Mouse (Mus musculus) kidney, adult 2 months (tissue): ENCODE measurements at regions not wholly inside any gene's neighbourhood (a gene's known extent, or its start where the extent isn't known, plus 50 kb on each side); places are given as distances from the start of the nearest gene placed in this dataset.

ENCODE experiments used
- CTCF ChIP-seq: fragments of 200-500 bp; conservative IDR thresholded peaks from 2 replicates; pipeline ENCODE4 v1.5.1; 2011; ENCODE audit warnings: low read depth, mild to moderate bottlenecking, control low read depth, low read length, moderate library complexity, mixed read lengths; ENCODE audit not compliant: insufficient read depth, insufficient read length
- POLR2A ChIP-seq: fragments of 200-500 bp; IDR thresholded peaks from one replicate; pipeline ENCODE4 v1.6.1; 2011; ENCODE audit warnings: low read depth, low read length, control low read depth

DNA sequence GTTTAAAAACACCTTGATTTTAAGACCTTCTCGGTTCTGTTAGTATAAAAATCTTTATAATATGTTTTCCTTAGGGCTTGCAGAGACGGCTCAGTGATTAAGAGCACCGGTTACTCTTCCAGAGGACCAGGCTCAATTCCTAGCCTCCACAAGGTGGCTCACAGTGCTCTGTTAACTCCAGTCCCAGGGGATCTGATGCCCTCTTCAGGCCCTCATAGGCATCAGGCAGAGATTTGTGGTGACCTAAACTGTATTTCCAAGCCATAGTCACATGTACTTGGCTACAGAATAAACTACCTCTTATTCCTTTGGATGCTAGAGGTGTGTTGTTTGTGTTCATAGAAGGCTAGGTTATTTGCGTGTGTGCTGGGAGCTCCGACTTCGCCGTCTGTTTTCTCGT lies 70.3 kb upstream of the Smg1 start:
- TF ChIP-seq CTCF (peak; percentile 57), POLR2A (no peak)
